Mouse (Mus musculus): Measurements from ENCODE around the gene Thap11. TPM values are rescaled to one million over a fixed set of nuclear protein-coding genes. Genes with fewer than 3 reads are reported as not detected.
A peak's percentile ranks its signal among the peaks of the same experiment; 100 is the strongest.

Gene Thap11
- polyA plus RNA-seq, 1 experiment: 75.3 TPM

DNA sequence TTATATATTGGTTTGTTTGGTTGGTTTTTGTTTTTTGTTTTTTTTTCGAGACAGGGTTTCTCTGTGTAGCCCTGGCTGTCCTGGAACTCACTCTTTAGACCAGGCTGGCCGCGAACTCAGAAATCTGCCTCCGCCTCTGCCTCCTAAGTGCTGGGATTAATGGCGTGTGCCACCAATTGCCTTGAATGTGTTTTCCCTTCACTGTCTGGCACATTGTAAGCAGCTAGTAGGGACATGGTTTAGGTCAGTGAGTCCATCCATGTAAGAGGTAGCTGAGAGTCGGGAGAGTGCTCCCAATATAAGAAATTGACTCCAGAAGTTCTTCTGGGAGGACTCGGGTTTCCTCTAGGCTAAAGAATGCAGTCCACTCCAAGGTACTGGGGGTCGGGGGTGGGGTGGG lies 629 bp upstream of the Thap11 start:
- Histone ChIP-seq H3K36me3 (ENCODE audit: control insufficient read depth, insufficient read depth, low read length) (no peaks in the 10 kb centered on the region), H3K4me3 (ENCODE audit: control insufficient read depth, insufficient read depth, low read length) (no peak overlapping the region), H3K27me3 (ENCODE audit: control insufficient read depth, insufficient read depth, low read length) (no peaks in the 10 kb centered on the region), H3K27ac (ENCODE audit: control insufficient read depth, insufficient read depth, low read length) (no peak overlapping the region), H3K4me1 (replicated peaks; ENCODE audit: control insufficient read depth, insufficient read depth, low read length) (peaks cover 18% of the 10 kb centered on the region)
- WGBS: 41% methylated on average over 8 of the region's 8 CpGs
- TF ChIP-seq CTCF (IDR thresholded peaks at IDR 0.05; ENCODE audit: borderline replicate concordance, control insufficient read depth, extremely low read depth, insufficient read depth, low read length, poor library complexity): no peak
- no peak for DNase-seq

DNA sequence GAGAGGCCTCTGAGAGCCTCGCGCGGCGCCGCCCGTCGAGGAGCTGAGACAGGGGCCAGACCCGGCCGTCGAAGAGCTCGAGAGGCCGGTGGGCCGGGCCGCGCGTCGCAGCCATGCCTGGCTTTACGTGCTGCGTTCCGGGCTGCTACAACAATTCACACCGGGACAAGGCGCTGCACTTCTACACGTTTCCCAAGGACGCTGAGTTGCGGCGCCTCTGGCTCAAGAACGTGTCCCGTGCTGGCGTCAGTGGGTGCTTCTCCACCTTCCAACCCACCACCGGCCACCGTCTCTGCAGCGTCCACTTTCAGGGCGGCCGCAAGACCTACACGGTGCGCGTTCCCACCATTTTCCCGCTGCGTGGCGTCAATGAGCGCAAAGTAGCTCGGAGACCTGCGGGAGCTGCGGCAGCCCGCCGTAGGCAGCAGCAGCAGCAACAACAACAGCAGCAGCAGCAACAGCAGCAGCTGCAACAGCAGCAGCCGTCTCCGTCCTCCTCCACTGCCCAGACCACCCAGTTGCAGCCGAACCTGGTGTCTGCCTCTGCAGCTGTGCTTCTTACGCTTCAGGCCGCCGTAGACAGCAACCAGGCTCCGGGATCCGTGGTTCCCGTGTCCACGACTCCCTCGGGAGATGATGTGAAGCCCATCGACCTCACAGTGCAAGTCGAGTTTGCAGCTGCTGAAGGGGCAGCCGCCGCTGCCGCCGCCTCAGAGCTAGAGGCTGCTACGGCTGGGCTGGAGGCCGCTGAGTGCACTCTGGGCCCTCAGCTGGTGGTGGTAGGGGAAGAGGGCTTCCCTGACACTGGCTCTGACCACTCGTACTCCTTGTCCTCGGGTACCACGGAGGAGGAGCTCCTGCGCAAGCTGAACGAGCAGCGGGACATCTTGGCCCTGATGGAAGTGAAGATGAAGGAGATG lies 576 bp downstream of the Thap11 start:
- H3K27me3 ChIP-seq (ENCODE audit: control insufficient read depth, insufficient read depth, low read length): no peaks in the 10 kb centered on the region
- TF ChIP-seq POLR2A (IDR thresholded peaks at IDR 0.05; ENCODE audit: control insufficient read depth, extremely low read depth, insufficient read depth, low read length, poor library complexity) (no peak), CTCF (IDR thresholded peaks at IDR 0.05; ENCODE audit: borderline replicate concordance, control insufficient read depth, extremely low read depth, insufficient read depth, low read length, poor library complexity) (no peak)
- peaks cover 15% of the 10 kb centered on the region for H3K4me1 ChIP-seq (replicated peaks; ENCODE audit: control insufficient read depth, insufficient read depth, low read length)
- under 1% methylated on average over 71 of the region's 71 CpGs for WGBS
- peak; percentile 49 for DNase-seq
- H3K36me3 ChIP-seq (ENCODE audit: control insufficient read depth, insufficient read depth, low read length): no peaks in the 10 kb centered on the region
- H3K27ac ChIP-seq (ENCODE audit: control insufficient read depth, insufficient read depth, low read length): peak overlapping the region; percentile 7; the same call in 1 of the 2 replicates
- H3K4me3 ChIP-seq (ENCODE audit: control insufficient read depth, insufficient read depth, low read length): peak overlapping the region; percentile 73

DNA sequence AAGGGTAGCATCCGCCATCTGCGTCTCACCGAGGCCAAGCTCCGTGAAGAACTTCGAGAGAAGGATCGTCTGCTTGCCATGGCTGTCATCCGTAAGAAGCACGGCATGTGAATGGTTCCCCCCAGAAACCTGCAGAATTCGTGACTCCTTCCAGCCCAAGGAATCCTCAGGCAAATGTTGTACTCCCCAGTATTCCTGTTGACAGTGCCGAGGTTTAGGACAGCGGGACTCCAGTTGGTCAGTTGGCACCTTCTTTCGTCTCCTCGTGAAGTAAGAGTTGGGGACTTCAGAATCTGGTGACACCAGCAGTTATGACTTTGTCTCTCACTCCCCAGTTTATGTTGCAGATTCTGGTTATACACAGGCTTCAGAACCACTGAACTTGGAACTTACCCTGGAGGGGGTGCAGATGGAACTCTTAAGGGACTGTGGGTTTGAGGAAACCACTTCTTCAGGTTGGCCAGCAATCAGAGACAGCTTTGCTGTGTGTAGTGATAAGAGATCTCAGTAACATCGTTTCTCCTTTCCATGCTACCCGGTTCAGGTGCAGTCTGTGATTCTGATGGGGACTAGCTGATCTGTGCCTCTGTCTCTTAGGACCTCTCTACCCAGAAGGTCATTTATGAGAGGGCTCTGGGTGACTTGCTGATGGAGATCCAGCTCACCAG lies 1.4 kb downstream of the Thap11 start:
- no peak for DNase-seq
- no peak for TF ChIP-seq POLR2A (IDR thresholded peaks at IDR 0.05; ENCODE audit: control insufficient read depth, extremely low read depth, insufficient read depth, low read length, poor library complexity)
- no peak for TF ChIP-seq CTCF (IDR thresholded peaks at IDR 0.05; ENCODE audit: borderline replicate concordance, control insufficient read depth, extremely low read depth, insufficient read depth, low read length, poor library complexity)
- H3K4me3 ChIP-seq (ENCODE audit: control insufficient read depth, insufficient read depth, low read length): peak overlapping the region; percentile 73
- H3K27me3 ChIP-seq (ENCODE audit: control insufficient read depth, insufficient read depth, low read length): no peaks in the 10 kb centered on the region
- no peaks in the 10 kb centered on the region for H3K36me3 ChIP-seq (ENCODE audit: control insufficient read depth, insufficient read depth, low read length)
- H3K4me1 ChIP-seq (replicated peaks; ENCODE audit: control insufficient read depth, insufficient read depth, low read length): peaks cover 13% of the 10 kb centered on the region
- WGBS: 31% methylated on average over 15 of the region's 15 CpGs
- H3K27ac ChIP-seq (ENCODE audit: control insufficient read depth, insufficient read depth, low read length): no peak overlapping the region

DNA sequence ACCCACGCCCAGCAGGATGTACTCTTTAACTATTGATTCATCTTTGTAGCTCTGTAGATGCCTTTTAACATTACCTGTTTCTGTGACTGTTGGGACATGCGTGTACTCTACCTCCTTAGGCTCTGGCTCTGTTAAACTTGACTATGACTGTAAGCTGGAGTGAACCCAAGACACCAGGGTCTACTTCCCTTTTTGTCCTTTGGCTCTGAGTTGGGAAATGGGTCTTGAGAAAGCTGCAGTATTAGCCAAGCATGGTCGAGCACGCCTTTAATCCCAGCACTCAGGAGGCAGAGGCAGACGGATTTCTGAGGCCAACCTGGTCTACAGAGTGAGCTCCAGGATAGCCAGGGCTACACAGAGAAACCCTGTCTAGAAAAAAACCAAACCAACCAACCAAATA lies 3.6 kb downstream of the Thap11 start:
- Histone ChIP-seq H3K27me3 (ENCODE audit: control insufficient read depth, insufficient read depth, low read length) (no peaks in the 10 kb centered on the region), H3K36me3 (ENCODE audit: control insufficient read depth, insufficient read depth, low read length) (no peaks in the 10 kb centered on the region), H3K27ac (ENCODE audit: control insufficient read depth, insufficient read depth, low read length) (no peak overlapping the region), H3K4me3 (ENCODE audit: control insufficient read depth, insufficient read depth, low read length) (no peak overlapping the region), H3K4me1 (replicated peaks; ENCODE audit: control insufficient read depth, insufficient read depth, low read length) (peaks cover 13% of the 10 kb centered on the region)
- TF ChIP-seq POLR2A (IDR thresholded peaks at IDR 0.05; ENCODE audit: control insufficient read depth, extremely low read depth, insufficient read depth, low read length, poor library complexity) (no peak), CTCF (IDR thresholded peaks at IDR 0.05; ENCODE audit: borderline replicate concordance, control insufficient read depth, extremely low read depth, insufficient read depth, low read length, poor library complexity) (no peak)
- no peak for DNase-seq
- 84% methylated on average over 5 of the region's 5 CpGs for WGBS

DNA sequence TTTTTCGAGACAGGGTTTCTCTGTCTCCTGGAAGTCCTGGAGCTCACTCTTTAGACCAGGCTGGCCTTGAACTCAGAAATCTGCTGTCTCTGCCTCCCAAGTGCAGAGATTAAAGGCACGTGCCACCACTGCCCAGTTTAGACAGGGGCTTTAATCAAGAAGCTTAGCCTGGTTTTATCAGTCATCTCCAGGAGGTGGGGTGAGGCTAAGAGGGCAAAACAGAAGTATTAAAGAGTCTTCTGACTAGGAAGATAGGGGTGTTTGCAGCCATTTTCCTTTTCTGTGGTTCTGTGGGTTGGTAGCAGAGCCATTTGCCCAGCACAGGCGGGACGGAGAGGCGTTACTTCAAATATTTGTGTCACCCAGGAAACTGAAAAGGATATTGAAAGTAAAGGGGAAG lies 4.4 kb downstream of the Thap11 start:
- TF ChIP-seq POLR2A (IDR thresholded peaks at IDR 0.05; ENCODE audit: control insufficient read depth, extremely low read depth, insufficient read depth, low read length, poor library complexity) (no peak), CTCF (IDR thresholded peaks at IDR 0.05; ENCODE audit: borderline replicate concordance, control insufficient read depth, extremely low read depth, insufficient read depth, low read length, poor library complexity) (no peak)
- 51% methylated on average over 5 of the region's 5 CpGs for WGBS
- Histone ChIP-seq H3K36me3 (ENCODE audit: control insufficient read depth, insufficient read depth, low read length) (no peaks in the 10 kb centered on the region), H3K4me3 (ENCODE audit: control insufficient read depth, insufficient read depth, low read length) (no peak overlapping the region), H3K4me1 (replicated peaks; ENCODE audit: control insufficient read depth, insufficient read depth, low read length) (peaks cover 13% of the 10 kb centered on the region), H3K27ac (ENCODE audit: control insufficient read depth, insufficient read depth, low read length) (no peak overlapping the region), H3K27me3 (ENCODE audit: control insufficient read depth, insufficient read depth, low read length) (no peaks in the 10 kb centered on the region)
- no peak for DNase-seq

DNA sequence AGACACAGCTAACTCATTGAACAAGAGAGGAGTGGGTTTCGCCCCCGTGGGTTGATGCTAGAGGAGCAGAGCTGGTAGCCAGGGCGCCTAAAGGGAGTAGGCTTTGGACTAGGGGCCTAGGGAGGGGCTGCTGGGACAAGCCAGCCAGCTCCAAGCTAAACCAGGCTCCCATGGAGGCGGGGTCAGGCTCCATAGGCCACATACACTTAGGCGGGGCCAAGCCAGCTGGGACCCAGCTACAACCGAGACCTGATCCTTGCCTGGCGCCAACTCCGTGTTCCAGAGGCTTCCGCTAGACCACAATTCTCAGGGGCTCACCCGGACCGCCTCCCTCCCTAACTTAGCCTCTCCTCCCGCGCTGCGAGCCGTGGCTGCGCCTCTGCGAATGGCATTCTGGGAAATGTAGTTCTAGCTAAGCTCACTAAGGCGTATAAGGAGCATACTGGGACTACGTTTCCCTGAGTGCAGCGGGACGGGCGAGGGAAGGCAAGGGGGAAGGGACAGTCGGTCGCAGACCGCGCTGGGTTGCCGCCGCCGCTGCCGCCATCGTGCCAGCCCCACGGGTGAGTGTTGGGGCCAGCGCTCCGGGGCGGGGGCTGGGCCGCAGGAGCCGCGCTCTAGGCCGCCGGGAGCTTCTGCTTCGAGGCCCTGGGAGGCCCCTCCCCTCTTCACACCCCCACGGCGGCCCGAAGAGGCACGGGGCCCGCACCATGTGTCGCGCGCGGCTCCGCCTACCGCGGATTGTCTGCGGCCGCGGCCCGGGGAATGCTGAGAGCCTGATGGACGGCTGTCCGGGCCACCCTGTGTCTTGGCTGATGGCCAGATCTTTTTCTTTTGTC lies 5.4 kb downstream of the Thap11 start, which contains the start of gene Nutf2:
Nutf2 (plus strand) TSS at position 438 of the 839 bp plus-strand sequence.
- WGBS: 1% methylated on average over 59 of the region's 59 CpGs
- TF ChIP-seq POLR2A (IDR thresholded peaks at IDR 0.05; ENCODE audit: control insufficient read depth, extremely low read depth, insufficient read depth, low read length, poor library complexity): peak; percentile 74; the same call in 1 of the 2 replicates
- peak; percentile 22; the same call in 1 of the 2 replicates for TF ChIP-seq CTCF (IDR thresholded peaks at IDR 0.05; ENCODE audit: borderline replicate concordance, control insufficient read depth, extremely low read depth, insufficient read depth, low read length, poor library complexity)
- peaks cover 13% of the 10 kb centered on the region for H3K4me1 ChIP-seq (replicated peaks; ENCODE audit: control insufficient read depth, insufficient read depth, low read length)

More for the DNA sequence above, 5.4 kb downstream of the Thap11 start, which contains the start of gene Nutf2:
- peak; percentile 92 for DNase-seq
- no peaks in the 10 kb centered on the region for H3K27me3 ChIP-seq (ENCODE audit: control insufficient read depth, insufficient read depth, low read length)
- H3K36me3 ChIP-seq (ENCODE audit: control insufficient read depth, insufficient read depth, low read length): no peaks in the 10 kb centered on the region
- peak within 1 kb of the TSS; percentile 76 for H3K4me3 ChIP-seq (ENCODE audit: control insufficient read depth, insufficient read depth, low read length)
- peak within 1 kb of the TSS; percentile 51; the same call in 1 of the 2 replicates for H3K27ac ChIP-seq (ENCODE audit: control insufficient read depth, insufficient read depth, low read length)
